Mouse (Mus musculus) midbrain, embryonic 15.5 days (tissue): ENCODE data around the gene Eif3l. TPM values are rescaled to one million over a fixed set of nuclear protein-coding genes. Genes with fewer than 3 reads are reported as not detected.
A peak's percentile ranks its signal among the peaks of the same experiment; 100 is the strongest.

Experiments used
- ATAC-seq: fragments of 200-750 bp; cut with Nextera tagmentation; replicated peaks from 2 replicates; pipeline ENCODE4 v1.8.0; 2017; ENCODE audit warnings: moderate TSS enrichment
- H3K27ac ChIP-seq: fragments of 300-500 bp; sonication (generic); 2 replicates; pipeline ENCODE4 v1.5.1; 2015; ENCODE audit warnings: mild to moderate bottlenecking, inconsistent platforms
- H3K27me3 ChIP-seq: fragments of 300-500 bp; sonication (generic); replicated peaks from 2 replicates; pipeline ENCODE4 v1.6.1; 2015; ENCODE audit warnings: inconsistent platforms
- H3K36me3 ChIP-seq: fragments of 300-500 bp; sonication (generic); replicated peaks from 2 replicates; pipeline ENCODE4 v1.6.1; 2015; ENCODE audit warnings: inconsistent platforms
- H3K4me1 ChIP-seq: fragments of 300-500 bp; sonication (generic); 2 replicates; pipeline ENCODE4 v1.6.1; 2015; ENCODE audit warnings: inconsistent platforms
- H3K4me2 ChIP-seq: fragments of 300-500 bp; sonication (generic); 2 replicates; pipeline ENCODE4 v1.6.1; 2015; ENCODE audit warnings: inconsistent platforms, mild to moderate bottlenecking, moderate library complexity
- H3K4me3 ChIP-seq: fragments of 300-500 bp; sonication (generic); 2 replicates; pipeline ENCODE4 v1.5.1; 2015; ENCODE audit warnings: mild to moderate bottlenecking, inconsistent platforms
- H3K9ac ChIP-seq: fragments of 300-500 bp; sonication (generic); 2 replicates; pipeline ENCODE4 v1.6.1; 2015; ENCODE audit warnings: mild to moderate bottlenecking, inconsistent platforms
- H3K9me3 ChIP-seq: fragments of 300-500 bp; sonication (generic); 2 replicates; pipeline ENCODE4 v1.6.1; 2016; ENCODE audit warnings: inconsistent platforms
- WGBS: fragments of 180-500 bp; shearing (Covaris S2); methylation state at CpG from one replicate; pipeline ENCODE4 v1.1.7; 2015; ENCODE audit warnings: mixed read lengths; 5-methylcytosine and 5-hydroxymethylcytosine counted together
- polyA plus RNA-seq: library from polyadenylated mRNA; unstranded; fragments of >200 nt; fragmentation: Nextera tagmentation; extraction: Ambion mirVana; gene quantifications from 2 replicates; pipeline ENCODE4 v1.2.1, GENCODE M21; 2015

Gene Eif3l
- polyA plus RNA-seq, 1 experiment from 2014 or later = 167 TPM

GRCm38 (mm10) chr15:79074446-79074845 is 533 bp upstream of the Eif3l start:
- H3K36me3 ChIP-seq = peaks cover 17% of the 10 kb centered on the region
- no peak for ATAC-seq
- H3K4me2 ChIP-seq = peak overlapping the region; percentile 89
- H3K4me3 ChIP-seq = peak overlapping the region; percentile 85
- H3K9ac ChIP-seq = peak overlapping the region; percentile 28; the same call in 1 of the 2 replicates
- H3K4me1 ChIP-seq = peaks cover 23% of the 10 kb centered on the region
- no peaks in the 10 kb centered on the region for H3K9me3 ChIP-seq
- 41% methylated on average over 10 of the region's 10 CpGs for WGBS
- no peaks in the 10 kb centered on the region for H3K27me3 ChIP-seq
- H3K27ac ChIP-seq = peak overlapping the region; percentile 73; the same call in 1 of the 2 replicates

- H3K27me3 ChIP-seq = no peaks in the 10 kb centered on the region
- no peaks in the 10 kb centered on the region for H3K9me3 ChIP-seq
- peak overlapping the region; percentile 81 for H3K9ac ChIP-seq
- peaks cover 26% of the 10 kb centered on the region for H3K36me3 ChIP-seq
- peaks cover 23% of the 10 kb centered on the region for H3K4me1 ChIP-seq
- peak overlapping the region; percentile 89 for H3K4me2 ChIP-seq
- 40% methylated on average over 15 of the region's 15 CpGs for WGBS
- no peak overlapping the region for H3K27ac ChIP-seq
- peak overlapping the region; percentile 85 for H3K4me3 ChIP-seq
- ATAC-seq = no peak
Measured at GRCm38 (mm10) chr15:79075658-79076365, 833 bp downstream of the Eif3l start.

- Histone ChIP-seq H3K36me3 (peaks cover 62% of the 10 kb centered on the region), H3K9ac (no peak overlapping the region), H3K9me3 (no peaks in the 10 kb centered on the region), H3K4me2 (no peak overlapping the region), H3K4me1 (peaks cover 18% of the 10 kb centered on the region), H3K27ac (no peak overlapping the region), H3K27me3 (no peaks in the 10 kb centered on the region), H3K4me3 (no peak overlapping the region)
- 98% methylated on average over 7 of the region's 7 CpGs for WGBS
- no peak for ATAC-seq
Measured at GRCm38 (mm10) chr15:79079567-79079966, 4.6 kb downstream of the Eif3l start.

- Histone ChIP-seq H3K9me3 (no peaks in the 10 kb centered on the region), H3K27ac (no peak overlapping the region), H3K4me2 (no peak overlapping the region), H3K36me3 (peaks cover 59% of the 10 kb centered on the region), H3K9ac (no peak overlapping the region), H3K4me1 (no peaks in the 10 kb centered on the region), H3K4me3 (no peak overlapping the region), H3K27me3 (no peaks in the 10 kb centered on the region)
- ATAC-seq = no peak
- WGBS = 92% methylated on average over 6 of the region's 6 CpGs
Measured at GRCm38 (mm10) chr15:79092284-79092683, 17.3 kb downstream of the Eif3l start.

GRCm38 (mm10) chr15:79093083-79093839 is 18.3 kb downstream of the Eif3l start:
- H3K27me3 ChIP-seq = no peaks in the 10 kb centered on the region
- H3K36me3 ChIP-seq = peaks cover 54% of the 10 kb centered on the region
- no peaks in the 10 kb centered on the region for H3K9me3 ChIP-seq
- 74% methylated on average over 7 of the region's 7 CpGs for WGBS
- H3K4me2 ChIP-seq = no peak overlapping the region
- ATAC-seq = no peak
- no peak overlapping the region for H3K27ac ChIP-seq
- H3K9ac ChIP-seq = no peak overlapping the region
- H3K4me1 ChIP-seq = no peaks in the 10 kb centered on the region
- no peak overlapping the region for H3K4me3 ChIP-seq

- Histone ChIP-seq H3K4me2 (no peak overlapping the region), H3K9ac (no peak overlapping the region), H3K36me3 (peaks cover 36% of the 10 kb centered on the region), H3K27me3 (no peaks in the 10 kb centered on the region), H3K4me1 (no peaks in the 10 kb centered on the region), H3K27ac (no peak overlapping the region), H3K4me3 (no peak overlapping the region), H3K9me3 (no peaks in the 10 kb centered on the region)
- no peak for ATAC-seq
- 80% methylated on average over 5 of the region's 5 CpGs for WGBS
Measured at GRCm38 (mm10) chr15:79095483-79095882, 20.5 kb downstream of the Eif3l start.

- H3K36me3 ChIP-seq = peaks cover 32% of the 10 kb centered on the region
- H3K4me2 ChIP-seq = no peak overlapping the region
- no peak overlapping the region for H3K27ac ChIP-seq
- H3K4me1 ChIP-seq = no peaks in the 10 kb centered on the region
- H3K9me3 ChIP-seq = no peaks in the 10 kb centered on the region
- no peak for ATAC-seq
- no peak overlapping the region for H3K9ac ChIP-seq
- 69% methylated on average over 3 of the region's 3 CpGs for WGBS
- H3K4me3 ChIP-seq = no peak overlapping the region
- no peaks in the 10 kb centered on the region for H3K27me3 ChIP-seq
Measured at GRCm38 (mm10) chr15:79096556-79096955, 21.6 kb downstream of the Eif3l start.

- ATAC-seq = no peak
- H3K4me3 ChIP-seq = no peak overlapping the region
- no peaks in the 10 kb centered on the region for H3K9me3 ChIP-seq
- WGBS = 47% methylated on average over 2 of the region's 2 CpGs
- 0 out of 2 replicates have a peak overlapping the region, but pooled peaks have one; percentile 14 for H3K27ac ChIP-seq
- H3K27me3 ChIP-seq = no peaks in the 10 kb centered on the region
- H3K4me1 ChIP-seq = no peaks in the 10 kb centered on the region
- H3K4me2 ChIP-seq = no peak overlapping the region
- no peak overlapping the region for H3K9ac ChIP-seq
- peaks cover 28% of the 10 kb centered on the region for H3K36me3 ChIP-seq
Measured at GRCm38 (mm10) chr15:79097135-79097534, 22.2 kb downstream of the Eif3l start.

- H3K9ac ChIP-seq = no peak overlapping the region
- H3K4me1 ChIP-seq = no peaks in the 10 kb centered on the region
- peaks cover 23% of the 10 kb centered on the region for H3K36me3 ChIP-seq
- 53% methylated on average over 6 of the region's 6 CpGs for WGBS
- H3K9me3 ChIP-seq = no peaks in the 10 kb centered on the region
- no peak for ATAC-seq
- H3K4me2 ChIP-seq = no peak overlapping the region
- H3K27me3 ChIP-seq = no peaks in the 10 kb centered on the region
- no peak overlapping the region for H3K4me3 ChIP-seq
- H3K27ac ChIP-seq = 0 out of 2 replicates have a peak overlapping the region, but pooled peaks have one; percentile 14
Measured at GRCm38 (mm10) chr15:79097611-79098025, 22.6 kb downstream of the Eif3l start.

- Histone ChIP-seq H3K9me3 (no peaks in the 10 kb centered on the region), H3K27me3 (no peaks in the 10 kb centered on the region), H3K4me1 (no peaks in the 10 kb centered on the region), H3K36me3 (peaks cover 19% of the 10 kb centered on the region), H3K4me3 (no peak overlapping the region), H3K4me2 (no peak overlapping the region), H3K9ac (no peak overlapping the region), H3K27ac (no peak overlapping the region)
- WGBS = 75% methylated on average over 5 of the region's 5 CpGs
- ATAC-seq = no peak
Measured at GRCm38 (mm10) chr15:79098220-79098619, 23.2 kb downstream of the Eif3l start.

- peaks cover 12% of the 10 kb centered on the region for H3K36me3 ChIP-seq
- no peak overlapping the region for H3K27ac ChIP-seq
- H3K9me3 ChIP-seq = no peaks in the 10 kb centered on the region
- ATAC-seq = no peak
- WGBS = 46% methylated on average over 7 of the region's 7 CpGs
- no peak overlapping the region for H3K4me3 ChIP-seq
- no peaks in the 10 kb centered on the region for H3K27me3 ChIP-seq
- no peaks in the 10 kb centered on the region for H3K4me1 ChIP-seq
- H3K4me2 ChIP-seq = no peak overlapping the region
- no peak overlapping the region for H3K9ac ChIP-seq
Measured at GRCm38 (mm10) chr15:79098868-79099267, 23.9 kb downstream of the Eif3l start.

- Histone ChIP-seq H3K27me3 (no peaks in the 10 kb centered on the region), H3K36me3 (peaks cover 6% of the 10 kb centered on the region; the same call in 1 of the 2 replicates), H3K4me3 (no peak overlapping the region), H3K4me2 (no peak overlapping the region), H3K4me1 (no peaks in the 10 kb centered on the region), H3K9me3 (no peaks in the 10 kb centered on the region), H3K9ac (no peak overlapping the region), H3K27ac (no peak overlapping the region)
- no peak for ATAC-seq
- WGBS = 65% methylated on average over 4 of the region's 4 CpGs
Measured at GRCm38 (mm10) chr15:79099456-79099855, 24.5 kb downstream of the Eif3l start.
